Mouse (Mus musculus) left cerebral cortex, adult 9 months (tissue): ENCODE results near the gene Gm49396.

Experiments used
- DNase-seq, 2 experiments: peaks; one replicate each; pipeline ENCODE4 v3.0.0; 2022; ENCODE audit warnings: low spot score in 2 of 2

Gm49396 gene

DNA sequence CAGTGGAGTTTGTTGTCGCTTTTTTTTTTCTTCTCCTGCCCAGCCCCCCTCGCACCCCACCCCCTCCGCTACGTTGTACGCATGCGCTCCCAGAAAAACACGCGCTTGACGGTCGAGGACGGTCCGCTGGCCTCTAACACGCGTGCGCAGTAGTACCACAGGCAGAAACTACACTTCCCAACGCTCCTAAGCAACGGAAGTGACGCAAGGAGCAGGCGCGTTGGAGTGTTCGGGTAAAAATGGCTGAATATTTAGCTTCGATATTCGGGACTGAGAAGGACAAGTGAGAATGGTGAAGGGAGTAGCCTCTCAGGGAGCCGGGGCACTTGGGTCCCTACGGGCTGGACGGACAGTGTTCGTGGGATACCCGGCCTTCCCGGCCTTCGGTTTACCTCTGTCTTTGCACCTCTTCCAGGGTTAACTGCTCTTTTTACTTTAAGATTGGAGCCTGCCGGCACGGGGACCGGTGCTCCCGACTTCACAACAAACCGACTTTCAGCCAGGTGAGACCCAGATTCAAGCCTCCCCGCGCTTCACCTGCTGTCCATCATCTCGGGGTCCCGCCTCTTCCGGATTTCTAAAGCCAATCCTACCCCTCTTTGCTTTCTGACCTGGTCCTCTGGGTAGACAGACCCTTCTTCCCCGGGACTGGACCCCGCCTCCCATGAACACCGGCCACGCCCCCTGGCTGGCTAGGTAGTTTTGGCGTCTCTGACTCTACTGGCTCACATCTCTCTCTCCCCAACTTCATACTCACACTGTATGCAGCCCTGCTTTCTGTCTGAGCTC lies at the start of gene Gm49396, which contains the start of the genes U2af1l4 and Psenen:
Gene Gm49396 (plus strand): TSS at position 228 of the 789 bp plus-strand sequence.
Gene U2af1l4 (plus strand): TSS at position 185 of the 789 bp plus-strand sequence.
Gene Psenen (minus strand): TSS at position 511 of the 789 bp plus-strand sequence.
- peak; percentile 92 to 97 for DNase-seq

DNA sequence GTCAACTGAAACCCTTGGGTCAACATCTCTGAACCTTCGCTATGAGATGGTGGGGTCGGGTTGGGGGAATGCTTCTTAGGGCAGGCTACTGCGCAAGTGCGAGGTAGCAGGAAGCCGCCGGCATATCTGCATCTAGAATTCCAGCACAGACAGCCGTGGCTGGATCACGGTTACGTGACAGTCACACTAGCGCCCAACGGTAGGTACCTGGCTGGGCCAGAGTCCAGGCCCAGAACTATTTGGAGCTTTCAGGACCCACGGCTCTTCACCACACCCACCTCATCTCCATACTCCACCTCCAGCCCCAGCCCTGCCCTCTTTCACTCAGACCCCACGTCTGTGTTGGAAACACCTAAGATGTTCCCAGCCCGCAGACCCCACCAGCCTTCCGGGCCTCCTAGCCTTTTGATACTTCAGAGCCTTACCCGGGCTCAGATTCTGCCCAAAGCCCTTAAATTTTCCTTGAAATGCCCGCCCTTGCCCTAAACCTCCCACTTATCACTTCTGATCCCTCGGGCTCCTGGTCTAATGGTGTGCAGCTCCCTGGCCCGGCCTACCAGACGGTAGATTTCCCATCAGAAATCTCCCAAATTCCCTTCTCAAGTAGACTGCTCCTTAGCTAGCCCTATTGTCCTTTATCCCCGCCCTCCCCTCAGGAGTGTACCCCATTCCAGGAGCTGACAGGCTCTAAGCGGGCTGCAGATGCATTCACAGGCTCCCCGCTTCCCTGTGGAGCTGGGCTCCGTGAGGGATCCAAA lies 48.0 kb upstream of the Gm49396 start:
- no peak for DNase-seq

DNA sequence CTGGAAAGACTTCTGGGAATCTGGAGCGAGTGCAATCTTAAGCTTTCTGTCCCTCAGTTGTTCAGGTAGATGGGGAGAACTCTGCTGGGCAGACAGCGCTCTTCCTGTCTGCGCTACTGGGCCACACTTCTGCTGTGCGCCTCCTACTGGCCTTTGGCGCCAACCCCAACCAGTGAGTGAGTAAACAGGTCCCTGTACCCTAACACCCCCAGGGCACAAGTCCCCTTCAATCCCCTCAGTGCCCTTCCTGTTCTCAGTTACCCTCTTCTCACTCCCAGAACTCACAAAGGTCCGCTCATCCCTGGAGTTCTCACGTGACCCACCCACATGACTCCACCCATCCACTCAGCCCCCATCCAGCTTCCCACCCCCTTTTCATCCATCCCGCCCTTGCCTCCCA lies 44.8 kb upstream of the Gm49396 start:
- no peak for DNase-seq

DNA sequence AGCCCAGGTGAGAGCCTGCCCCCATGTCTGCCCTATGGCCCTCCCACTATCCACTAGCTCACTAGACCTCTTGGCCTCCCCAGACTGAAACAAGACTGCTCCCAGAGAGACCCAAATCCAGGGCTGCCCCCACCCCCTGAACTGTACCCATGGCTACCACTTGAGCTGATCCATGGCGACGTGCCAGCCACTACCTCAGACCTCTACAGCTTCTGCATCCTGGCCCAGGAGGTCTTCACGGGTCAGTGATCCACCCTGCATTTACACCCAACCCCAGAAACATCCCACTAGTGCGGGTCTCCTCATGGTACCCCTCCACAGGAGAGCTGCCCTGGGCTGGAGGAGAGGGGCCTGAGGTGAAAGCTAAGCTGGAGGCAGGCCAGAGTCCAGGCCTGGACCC lies 42.7 kb upstream of the Gm49396 start:
- no peak for DNase-seq

DNA sequence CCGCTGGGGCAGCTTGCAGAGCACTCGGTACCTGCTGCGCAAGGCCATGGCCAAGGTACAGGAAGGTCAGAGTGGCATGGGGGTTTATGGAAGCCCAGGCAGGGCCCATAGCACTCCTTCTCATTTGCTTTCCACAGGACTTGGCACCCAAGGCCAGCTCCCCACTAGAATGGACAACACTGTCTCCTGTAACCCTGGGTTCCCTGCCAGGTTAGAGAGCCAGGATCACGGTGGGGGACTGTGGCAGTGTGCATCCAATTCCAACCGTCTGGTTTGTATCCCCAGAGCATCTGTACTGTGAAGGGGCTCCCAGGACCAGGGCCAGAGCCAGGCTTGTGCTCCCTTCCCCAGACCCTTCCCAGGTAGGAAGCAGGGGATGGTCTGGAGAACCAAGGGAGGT lies 42.3 kb upstream of the Gm49396 start:
- DNase-seq, result no peak

DNA sequence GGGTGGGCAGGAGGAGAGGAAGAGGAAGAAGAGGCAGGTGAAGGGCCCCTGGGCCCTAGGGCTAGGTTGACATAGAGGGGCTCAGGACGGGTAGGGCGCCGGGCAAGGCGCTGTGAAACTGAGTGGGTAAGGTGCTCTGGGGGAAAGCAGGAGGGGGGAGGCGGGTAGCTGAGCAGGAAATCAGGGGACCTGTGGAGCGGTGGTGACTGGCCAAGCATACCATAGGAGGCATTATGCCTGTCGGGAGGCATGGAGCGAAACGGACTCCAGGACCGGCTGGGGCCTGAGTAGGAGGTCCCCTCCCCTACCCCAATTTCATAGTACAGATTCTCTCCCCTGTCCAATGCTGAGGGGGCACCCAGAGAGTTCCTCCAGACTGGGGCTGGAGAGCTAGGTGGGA lies 40.3 kb upstream of the Gm49396 start:
- DNase-seq, result no peak

DNA sequence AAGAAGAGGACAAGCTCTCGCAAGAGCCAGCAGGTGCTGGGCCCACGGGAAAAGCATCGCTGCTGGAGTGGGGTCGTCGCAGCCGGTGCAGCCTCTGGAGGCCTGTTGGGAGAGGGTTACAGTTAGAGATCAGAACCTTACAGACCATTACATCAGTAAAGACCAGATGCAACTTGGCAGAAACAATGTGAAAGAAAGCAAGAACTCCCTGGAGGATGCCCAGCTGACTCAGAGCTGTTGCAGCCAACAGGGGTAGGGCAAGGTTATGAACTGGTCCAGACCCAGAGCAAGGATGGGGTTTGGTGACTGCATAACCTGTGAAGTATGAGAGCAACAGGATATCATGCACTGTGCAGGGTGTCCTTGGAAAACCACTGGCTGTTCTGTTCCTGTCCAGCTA lies 38.7 kb upstream of the Gm49396 start:
- no peak for DNase-seq

DNA sequence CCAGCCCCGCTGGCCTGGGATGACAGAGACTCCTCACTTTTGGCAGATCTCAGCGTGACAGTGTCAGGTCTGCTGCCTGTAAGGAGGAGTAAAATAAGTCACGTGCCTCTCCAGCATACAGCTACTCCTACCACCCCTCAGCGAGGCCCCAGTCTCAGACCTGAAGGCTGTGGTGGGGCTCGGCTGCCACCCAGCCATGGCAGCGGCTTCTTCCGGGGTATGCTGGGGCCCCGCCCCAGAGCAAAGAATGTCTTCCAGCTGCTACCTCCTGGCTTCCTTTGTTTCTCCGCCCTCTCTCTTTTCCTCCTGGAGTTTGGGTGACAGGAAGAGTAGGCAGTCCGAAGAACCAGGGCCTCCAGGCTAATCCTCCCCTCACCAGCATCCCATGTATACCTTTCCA lies 37.2 kb upstream of the Gm49396 start:
- no peak for DNase-seq

DNA sequence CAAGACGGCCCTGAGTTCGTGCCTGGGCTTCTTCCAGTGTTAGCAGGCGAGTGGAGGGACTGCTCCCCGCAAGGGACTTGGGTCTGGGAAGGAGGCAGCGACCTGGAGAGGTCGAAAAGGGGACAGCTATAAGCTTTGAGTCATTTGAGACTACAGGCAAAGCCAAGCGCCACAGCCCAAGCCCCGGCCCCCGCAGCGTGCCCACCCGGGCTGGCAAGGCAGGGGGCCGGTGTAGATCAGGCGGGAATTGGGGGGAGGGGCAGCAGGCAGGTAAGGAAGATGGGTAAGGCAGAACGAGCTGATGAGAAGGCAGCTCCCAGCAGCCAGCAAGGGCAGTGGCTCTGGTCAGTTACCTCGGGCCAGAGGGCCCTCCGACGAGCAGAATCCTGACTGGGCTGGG lies 36.7 kb upstream of the Gm49396 start:
- DNase-seq, result no peak

DNA sequence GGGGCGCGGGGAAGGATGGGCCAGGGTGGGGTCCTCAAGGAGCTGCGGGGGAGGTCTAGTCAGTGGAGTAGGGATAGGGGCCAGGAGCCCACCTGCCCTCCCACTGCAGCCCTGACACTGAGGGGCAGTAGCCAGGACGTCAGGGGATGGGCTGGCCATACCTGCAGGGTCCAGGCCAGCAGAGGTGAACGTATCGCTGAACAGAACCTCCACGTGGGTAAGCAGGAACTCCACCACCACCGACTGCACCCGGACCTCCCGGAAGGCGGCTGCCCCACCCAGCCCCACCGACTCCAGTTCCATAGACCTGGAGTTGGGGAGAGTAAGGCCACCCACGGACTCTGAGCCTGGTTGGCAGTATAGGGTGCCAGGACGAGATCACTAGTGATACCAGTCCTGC lies 36.2 kb upstream of the Gm49396 start:
- no peak for DNase-seq

DNA sequence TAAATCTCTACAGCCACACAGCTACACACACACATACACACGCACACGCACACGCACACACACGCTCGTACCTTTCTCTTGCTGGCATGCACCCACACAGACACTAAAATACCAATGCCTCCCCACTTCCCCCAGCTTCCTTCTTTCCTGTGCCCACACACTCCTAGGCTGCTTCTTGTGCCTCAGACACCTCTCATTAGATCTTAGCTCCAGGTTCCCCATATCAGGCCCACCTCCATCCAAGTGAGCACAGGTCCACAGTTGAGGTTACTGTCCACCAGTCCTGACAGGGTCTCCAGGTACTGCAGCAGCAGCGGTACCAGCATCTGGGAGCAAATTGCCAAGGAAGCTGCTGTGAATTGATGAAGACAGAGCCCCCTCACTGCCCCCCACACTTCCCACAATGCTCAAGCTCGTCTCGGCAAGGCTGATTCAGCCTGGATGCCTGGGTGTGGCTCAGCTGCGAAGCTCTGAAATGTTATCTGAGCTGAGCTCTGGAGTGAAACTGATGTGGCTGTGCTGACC lies 31.8 kb upstream of the Gm49396 start:
- peak; percentile 80 to 83 for DNase-seq

DNA sequence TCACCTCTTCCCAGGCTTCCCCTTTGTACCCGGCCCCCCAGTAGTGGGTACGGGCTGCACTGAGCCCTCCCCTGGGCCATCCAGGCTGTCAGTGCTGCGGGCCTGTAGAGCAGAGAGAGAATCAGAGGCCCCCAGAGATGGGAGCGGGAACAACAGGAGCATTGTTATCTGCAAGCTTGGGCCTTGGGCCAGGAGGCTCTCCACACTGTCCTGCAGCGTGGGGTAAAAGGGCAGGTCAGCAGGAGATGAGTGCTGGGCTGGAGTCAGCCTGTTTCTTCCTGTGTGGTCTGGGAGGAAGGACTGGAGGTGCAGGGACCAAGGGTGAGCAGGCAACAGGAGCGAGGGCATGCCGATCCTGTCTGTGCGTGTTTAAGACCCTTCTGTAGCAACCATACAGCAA lies 30.2 kb upstream of the Gm49396 start:
- DNase-seq, result no peak

DNA sequence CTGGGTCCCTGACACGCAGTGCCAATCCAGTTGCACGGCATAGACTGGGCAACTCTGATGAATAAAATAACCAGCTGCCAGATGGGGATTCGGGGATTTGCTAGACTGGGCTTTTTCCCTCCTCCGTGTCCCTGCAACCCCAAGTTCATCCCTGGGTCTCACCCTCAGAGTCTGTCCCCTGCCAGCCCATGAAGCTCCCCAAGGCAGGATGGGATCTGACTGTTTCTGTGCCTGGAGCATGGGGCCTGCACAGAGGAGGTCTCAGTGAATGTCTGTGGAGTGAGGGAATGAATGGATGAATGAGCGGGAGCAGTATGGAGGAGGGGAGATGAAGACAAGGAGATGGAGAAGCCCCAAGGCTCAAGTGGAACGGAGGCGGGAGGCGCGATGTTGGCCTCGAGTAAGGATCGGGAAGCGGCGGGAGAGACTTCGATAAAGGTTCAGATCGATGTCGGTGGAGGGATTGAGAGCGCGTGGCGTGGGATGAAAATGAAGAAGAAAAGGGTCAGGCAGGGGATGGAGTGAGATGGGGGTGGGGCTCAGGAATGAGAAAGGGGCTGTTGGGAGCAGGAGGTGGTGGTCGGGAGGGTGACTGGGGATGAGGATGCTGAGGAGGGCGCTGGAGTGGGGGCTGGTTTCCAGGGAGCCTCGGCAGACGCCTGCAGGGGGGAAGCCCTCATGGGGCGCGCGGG lies 29.1 kb upstream of the Gm49396 start:
- peak in 1 of 2 experiments; percentile 57 for DNase-seq

DNA sequence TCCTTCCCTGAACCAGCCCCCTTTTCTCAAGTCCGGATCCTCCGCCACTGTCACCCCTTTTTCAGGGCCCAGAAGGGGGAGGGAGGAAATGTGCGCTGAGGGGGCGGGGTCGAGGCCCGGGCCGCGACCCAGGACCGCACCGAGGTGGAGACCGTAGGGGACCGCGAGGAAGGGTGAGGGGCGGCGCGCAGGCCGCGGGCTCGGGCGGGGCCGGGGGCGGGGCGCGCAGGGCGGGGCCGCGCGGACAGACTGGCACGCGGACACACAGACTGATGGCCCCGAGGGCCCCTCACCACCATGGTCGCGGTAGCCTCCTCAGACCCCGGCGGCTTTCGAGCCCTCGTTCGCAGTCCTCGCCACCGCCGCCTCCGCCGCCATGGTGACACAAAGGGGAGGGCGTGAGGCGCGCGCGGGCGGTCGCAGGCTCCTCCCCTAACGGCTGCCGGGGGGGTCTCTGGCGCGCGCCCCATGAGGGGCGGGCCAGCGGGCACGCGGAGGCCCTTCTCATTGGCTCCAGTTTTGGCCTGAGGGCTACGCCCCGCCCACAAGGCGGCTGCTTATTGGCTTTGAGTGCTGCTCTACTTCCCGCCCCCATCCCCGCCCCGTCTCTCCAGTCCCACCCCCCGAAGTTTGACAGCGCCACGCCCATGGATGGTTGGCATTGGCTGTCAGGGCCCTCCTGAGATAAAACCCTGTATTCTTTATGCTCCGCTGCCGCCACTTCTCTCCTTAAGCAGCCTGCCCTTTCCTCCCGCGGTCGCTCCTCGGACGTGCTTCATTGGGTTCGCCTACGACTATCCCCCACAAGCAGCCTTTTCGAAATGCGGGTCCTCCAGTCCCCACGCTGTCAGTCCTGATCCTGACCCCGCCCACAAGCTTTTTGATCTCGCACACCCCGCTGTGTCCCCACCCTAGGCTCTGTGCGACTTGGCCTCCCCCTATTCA lies 28.2 kb upstream of the Gm49396 start, which contains the start of gene Arhgap33:
Gene Arhgap33 (minus strand): TSS at position 428 of the 945 bp plus-strand sequence.
- DNase-seq, result peak; percentile 92 to 97

DNA sequence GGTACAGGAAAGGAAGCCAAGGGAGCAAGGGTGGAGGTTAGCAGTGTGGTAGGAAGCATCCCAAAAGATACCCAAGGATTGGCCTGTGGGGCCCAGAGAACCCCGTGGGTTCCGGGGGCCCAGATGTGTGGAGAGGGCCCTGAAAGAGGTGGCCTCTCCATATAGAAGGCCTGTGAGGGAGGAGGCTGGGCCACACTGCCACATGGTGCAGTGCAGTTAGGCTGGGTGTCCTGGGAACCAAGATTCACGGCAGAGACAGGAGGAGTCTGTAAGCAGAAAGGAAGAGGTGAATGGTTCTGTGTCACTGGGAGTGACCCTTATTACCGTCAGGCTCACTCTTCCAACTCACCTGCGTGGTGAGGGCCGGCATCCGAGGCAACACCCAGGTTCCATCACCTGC lies 22.6 kb upstream of the Gm49396 start:
- DNase-seq, result no peak

DNA sequence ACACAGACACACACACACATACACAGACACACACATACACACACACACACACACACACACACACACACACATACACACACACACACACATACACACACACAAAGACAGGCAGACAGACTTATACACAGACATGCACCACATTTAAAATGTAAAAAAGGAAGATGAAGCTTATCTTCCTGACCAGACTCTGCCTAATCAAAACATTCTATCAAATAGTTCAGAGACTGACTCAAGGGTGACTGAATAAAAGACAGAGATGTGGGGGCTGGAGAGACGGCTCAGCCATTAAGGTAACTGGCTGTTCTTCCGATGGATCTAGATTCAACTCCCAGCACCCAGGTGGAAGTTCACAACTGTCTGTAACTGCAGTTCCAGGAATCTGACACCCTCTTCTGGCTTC lies 18.8 kb upstream of the Gm49396 start:
- no peak for DNase-seq

DNA sequence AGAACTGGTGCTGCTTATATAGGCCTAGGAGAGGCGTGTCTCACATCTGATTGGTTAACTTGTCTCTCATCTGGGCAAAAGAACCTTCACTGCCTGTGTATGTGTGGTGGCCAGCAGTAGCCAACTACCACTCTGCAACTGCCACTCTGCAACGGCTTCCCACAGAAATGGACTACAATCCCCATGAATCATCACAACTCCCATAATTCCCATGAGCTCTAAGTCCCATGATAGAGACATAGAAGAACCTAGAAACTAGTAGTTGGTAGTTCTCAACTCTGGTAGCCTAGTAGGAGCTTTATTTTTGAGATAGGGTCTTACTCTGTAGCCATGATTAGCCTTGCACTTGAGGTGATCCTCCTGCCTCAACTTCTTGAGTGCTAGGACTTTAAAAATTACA lies 13.3 kb upstream of the Gm49396 start:
- no peak for DNase-seq

DNA sequence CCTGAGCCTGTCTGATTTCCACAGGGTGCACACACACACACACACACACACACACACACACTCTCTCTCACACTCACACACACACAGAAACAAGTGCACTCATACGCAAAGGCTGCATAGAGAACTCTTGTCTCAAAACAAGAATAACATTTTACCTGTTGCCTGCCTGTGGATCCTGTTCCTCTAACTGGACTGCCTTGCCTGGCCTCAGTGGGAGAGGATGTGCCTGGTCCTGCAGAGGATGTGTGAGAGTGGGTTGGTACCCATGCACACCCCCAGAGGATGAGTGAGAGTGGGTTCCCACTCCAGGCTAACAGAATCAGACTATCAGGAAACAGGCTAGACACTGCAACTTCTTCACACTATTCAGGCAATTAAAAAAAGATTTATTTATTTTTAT lies 12.5 kb upstream of the Gm49396 start:
- no peak for DNase-seq

DNA sequence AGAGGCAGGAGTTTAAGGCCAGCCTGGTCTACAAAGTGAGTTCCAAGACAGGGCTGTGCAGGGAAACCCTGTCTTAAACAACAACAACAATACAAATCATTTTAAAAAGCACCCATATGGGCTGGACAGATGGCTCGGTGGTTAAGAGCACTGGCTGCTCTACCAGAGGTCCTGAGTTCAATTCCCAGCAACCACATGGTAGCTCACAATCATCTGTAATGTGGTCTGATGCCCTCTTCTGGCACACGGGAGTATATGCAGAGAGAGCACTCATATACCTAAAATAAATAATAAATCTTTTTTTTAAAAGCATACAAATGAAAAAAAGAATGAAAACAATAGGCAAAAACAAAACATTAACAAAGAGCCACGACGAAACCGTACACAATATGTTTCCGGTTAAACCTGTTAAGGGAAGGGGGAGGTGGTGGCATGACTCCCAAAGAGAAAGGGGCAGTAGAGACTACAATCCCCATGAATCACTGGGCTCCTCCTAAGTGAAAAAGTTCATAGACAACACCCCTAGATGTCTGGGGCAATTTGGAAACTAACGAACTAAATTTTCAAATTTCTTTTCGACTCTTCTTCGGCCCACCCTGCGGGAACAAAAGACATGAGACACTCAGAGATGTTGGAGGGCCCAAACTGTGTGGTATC lies 11.6 kb upstream of the Gm49396 start:
- DNase-seq, result no peak
